Mouse (Mus musculus) embryonic facial prominence, embryonic 13.5 days (tissue): ENCODE results near the gene Stk32b. TPM values are rescaled to one million over a fixed set of nuclear protein-coding genes. Genes with fewer than 3 reads are reported as not detected.

Experiments
- ATAC-seq: fragments of 200-750 bp; cut with Nextera tagmentation; 2 replicates; pipeline ENCODE4 v1.8.0; 2017; ENCODE audit warnings: low read depth; ENCODE audit not compliant: insufficient number of reproducible peaks, insufficient read depth, low FRiP score, low TSS enrichment
- H3K27ac ChIP-seq: fragments of 300-500 bp; sonication (generic); 2 replicates; pipeline ENCODE4 v1.5.1; 2015; ENCODE audit warnings: moderate library complexity, mild to moderate bottlenecking, inconsistent platforms
- H3K27me3 ChIP-seq: fragments of 300-500 bp; sonication (generic); 2 replicates; pipeline ENCODE4 v1.6.1; 2015; ENCODE audit warnings: mild to moderate bottlenecking, inconsistent platforms
- H3K36me3 ChIP-seq: fragments of 300-500 bp; sonication (generic); 2 replicates; pipeline ENCODE4 v1.6.1; 2015; ENCODE audit warnings: mild to moderate bottlenecking, inconsistent platforms
- H3K4me1 ChIP-seq: fragments of 300-500 bp; sonication (generic); 2 replicates; pipeline ENCODE4 v1.6.1; 2015; ENCODE audit warnings: inconsistent platforms
- H3K4me2 ChIP-seq: fragments of 300-500 bp; sonication (generic); 2 replicates; pipeline ENCODE4 v1.6.1; 2015; ENCODE audit warnings: moderate library complexity, mild to moderate bottlenecking, inconsistent platforms
- H3K4me3 ChIP-seq: fragments of 300-500 bp; sonication (generic); 2 replicates; pipeline ENCODE4 v1.5.1; 2015; ENCODE audit warnings: mild to moderate bottlenecking, inconsistent platforms
- H3K9ac ChIP-seq: fragments of 300-500 bp; sonication (generic); 2 replicates; pipeline ENCODE4 v1.6.1; 2015; ENCODE audit warnings: mild to moderate bottlenecking, inconsistent platforms
- H3K9me3 ChIP-seq: fragments of 300-500 bp; sonication (generic); 2 replicates; pipeline ENCODE4 v1.6.1; 2016; ENCODE audit warnings: inconsistent platforms
- WGBS: fragments of 180-500 bp; shearing (Covaris S2); methylation state at CpG from one replicate; pipeline ENCODE4 v1.1.7; 2015; ENCODE audit warnings: mixed read lengths; 5-methylcytosine and 5-hydroxymethylcytosine counted together
- polyA plus RNA-seq: library from polyadenylated mRNA; unstranded; fragments of >200 nt; fragmentation: Nextera tagmentation; extraction: Ambion mirVana; gene quantifications from 2 replicates; pipeline ENCODE4 v1.2.1, GENCODE M21; 2015

Gene Stk32b
- polyA plus RNA-seq, 1 experiment from 2014 or later = 5.5 TPM

DNA sequence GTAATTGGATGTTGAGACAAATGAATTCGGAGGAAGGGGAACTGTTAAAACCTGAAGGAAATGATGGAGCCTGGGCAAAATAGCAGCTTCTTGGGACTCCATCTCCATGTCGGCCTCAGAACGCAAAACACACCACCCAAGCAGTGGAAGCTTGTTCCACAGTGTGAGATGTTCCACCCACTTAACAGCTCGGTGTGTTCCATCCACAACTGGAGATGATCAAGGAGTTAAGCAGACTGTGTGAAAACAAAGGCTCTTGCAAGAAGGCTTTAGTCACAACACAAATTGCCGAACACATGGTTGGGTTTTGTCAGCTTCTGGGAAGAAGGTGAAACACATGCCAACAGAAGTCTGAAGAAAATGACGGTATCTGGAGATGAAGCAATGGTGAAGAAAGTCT, 59.2 kb downstream of the Stk32b start:
- Histone ChIP-seq H3K4me2 (no peak overlapping the region), H3K36me3 (no peaks in the 10 kb centered on the region), H3K9me3 (no peaks in the 10 kb centered on the region), H3K27me3 (no peaks in the 10 kb centered on the region), H3K4me3 (no peak overlapping the region), H3K27ac (no peak overlapping the region), H3K4me1 (no peaks in the 10 kb centered on the region), H3K9ac (no peak overlapping the region)
- WGBS = 85% methylated on average over 6 of the region's 6 CpGs
- ATAC-seq = no peak

DNA sequence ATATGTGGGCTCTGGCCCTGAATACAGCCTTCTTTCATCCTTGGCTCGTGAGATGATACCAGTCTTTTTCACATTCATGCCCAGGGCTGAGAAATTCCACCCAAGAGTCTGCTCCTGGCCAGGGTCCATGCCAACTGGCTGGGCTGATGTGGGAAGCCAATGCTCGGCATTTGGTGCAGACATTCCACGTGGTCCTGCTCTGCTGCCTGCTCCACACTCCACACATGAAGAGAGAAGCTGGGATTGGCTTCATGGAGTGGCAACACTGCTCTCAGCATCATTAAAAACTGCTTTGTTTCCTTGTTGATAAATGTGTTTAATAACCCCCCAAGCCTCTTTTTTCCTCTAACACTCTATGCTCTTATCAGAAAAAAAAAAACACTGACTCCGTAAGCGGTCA, 61.8 kb downstream of the Stk32b start:
- Histone ChIP-seq H3K4me3 (no peak overlapping the region), H3K27me3 (no peaks in the 10 kb centered on the region), H3K27ac (no peak overlapping the region), H3K4me1 (no peaks in the 10 kb centered on the region), H3K36me3 (no peaks in the 10 kb centered on the region), H3K9me3 (no peaks in the 10 kb centered on the region), H3K4me2 (no peak overlapping the region), H3K9ac (no peak overlapping the region)
- 83% methylated on average over 5 of the region's 5 CpGs for WGBS
- ATAC-seq = no peak

DNA sequence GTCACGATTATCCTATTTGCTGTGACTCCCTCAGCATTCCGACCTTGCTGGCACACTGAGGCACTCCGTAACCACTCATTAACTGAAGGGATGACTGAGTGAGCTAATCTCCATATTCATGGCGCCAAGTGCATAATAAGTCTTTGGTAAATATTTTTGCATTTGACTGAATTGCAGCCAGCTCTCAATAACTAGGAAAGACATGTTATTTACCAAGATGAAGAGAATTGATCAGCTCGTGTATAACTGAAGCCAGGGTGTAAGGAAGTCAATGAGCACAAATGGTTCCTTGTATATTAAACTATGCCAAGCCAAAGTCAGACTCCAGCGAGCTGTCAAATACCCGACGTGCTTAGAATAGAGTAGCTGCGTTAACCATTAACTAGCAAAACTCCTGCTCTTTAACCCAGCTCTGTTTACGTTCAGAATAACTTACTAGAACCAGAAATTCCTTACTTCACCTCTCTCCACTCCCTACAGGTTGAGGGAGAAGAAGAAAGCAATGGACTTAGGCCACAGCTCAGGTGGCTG, 66.2 kb downstream of the Stk32b start:
- Histone ChIP-seq H3K27ac (no peak overlapping the region), H3K4me1 (no peaks in the 10 kb centered on the region), H3K9me3 (0 out of 2 replicates have a peak, but pooled peaks cover 3% of the 10 kb centered on the region), H3K4me2 (no peak overlapping the region), H3K36me3 (no peaks in the 10 kb centered on the region), H3K27me3 (no peaks in the 10 kb centered on the region), H3K4me3 (no peak overlapping the region), H3K9ac (no peak overlapping the region)
- 72% methylated on average over 10 of the region's 10 CpGs for WGBS
- ATAC-seq = no peak

GRCm38 (mm10) chr5:37650089-37650601, 66.8 kb downstream of the Stk32b start:
- Histone ChIP-seq H3K4me2 (no peak overlapping the region), H3K4me1 (no peaks in the 10 kb centered on the region), H3K4me3 (no peak overlapping the region), H3K9ac (no peak overlapping the region), H3K27me3 (no peaks in the 10 kb centered on the region), H3K9me3 (0 out of 2 replicates have a peak, but pooled peaks cover 3% of the 10 kb centered on the region), H3K27ac (no peak overlapping the region), H3K36me3 (no peaks in the 10 kb centered on the region)
- 74% methylated on average over 1 of the region's 1 CpGs for WGBS
- ATAC-seq = no peak

DNA sequence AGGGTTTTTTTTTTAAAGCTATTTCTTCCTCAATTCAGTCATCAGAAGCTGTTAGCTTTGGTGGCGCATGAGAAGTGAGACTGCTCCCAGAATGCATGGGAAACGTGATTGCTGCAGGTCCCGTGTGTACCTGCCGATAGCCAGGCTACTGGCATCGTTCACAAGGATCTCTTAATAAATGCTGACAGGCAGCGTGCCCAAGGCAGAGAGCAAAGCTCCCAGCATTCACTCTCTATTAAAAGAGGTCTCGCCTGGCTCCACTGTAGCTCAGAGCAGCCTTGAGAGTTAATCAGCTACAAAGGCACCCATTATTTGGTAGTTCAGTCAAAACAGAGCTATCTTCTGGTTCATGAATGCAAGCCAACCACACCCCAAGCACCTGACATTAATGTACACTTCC, 72.9 kb downstream of the Stk32b start:
- no peak for ATAC-seq
- Histone ChIP-seq H3K36me3 (no peaks in the 10 kb centered on the region), H3K4me2 (no peak overlapping the region), H3K9me3 (0 out of 2 replicates have a peak, but pooled peaks cover 3% of the 10 kb centered on the region), H3K4me1 (no peaks in the 10 kb centered on the region), H3K4me3 (no peak overlapping the region), H3K27ac (no peak overlapping the region), H3K9ac (no peak overlapping the region), H3K27me3 (no peaks in the 10 kb centered on the region)
- WGBS = 78% methylated on average over 7 of the region's 7 CpGs

DNA sequence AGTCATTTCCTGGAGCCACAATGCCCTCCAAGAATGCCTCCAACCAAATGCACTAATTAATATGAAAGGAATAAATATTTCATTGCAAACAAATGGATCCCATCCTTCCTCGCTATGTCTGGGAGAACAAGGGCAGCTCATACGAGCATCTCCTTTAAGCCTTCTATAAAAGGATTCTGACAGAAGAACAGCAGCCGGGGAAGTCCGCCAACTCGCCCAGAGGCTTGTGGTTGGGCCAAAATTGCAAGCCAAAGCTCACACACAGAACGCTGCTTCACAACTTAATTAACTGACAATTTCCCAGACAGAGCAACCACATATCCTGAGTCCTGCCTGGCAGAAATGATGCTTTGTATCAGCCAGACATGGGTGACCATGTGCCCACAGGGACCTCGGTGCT, 74.5 kb downstream of the Stk32b start:
- Histone ChIP-seq H3K4me1 (no peaks in the 10 kb centered on the region), H3K9me3 (no peaks in the 10 kb centered on the region), H3K36me3 (no peaks in the 10 kb centered on the region), H3K27ac (no peak overlapping the region), H3K4me3 (no peak overlapping the region), H3K4me2 (no peak overlapping the region), H3K9ac (no peak overlapping the region), H3K27me3 (no peaks in the 10 kb centered on the region)
- WGBS = 75% methylated on average over 7 of the region's 7 CpGs
- no peak for ATAC-seq

DNA sequence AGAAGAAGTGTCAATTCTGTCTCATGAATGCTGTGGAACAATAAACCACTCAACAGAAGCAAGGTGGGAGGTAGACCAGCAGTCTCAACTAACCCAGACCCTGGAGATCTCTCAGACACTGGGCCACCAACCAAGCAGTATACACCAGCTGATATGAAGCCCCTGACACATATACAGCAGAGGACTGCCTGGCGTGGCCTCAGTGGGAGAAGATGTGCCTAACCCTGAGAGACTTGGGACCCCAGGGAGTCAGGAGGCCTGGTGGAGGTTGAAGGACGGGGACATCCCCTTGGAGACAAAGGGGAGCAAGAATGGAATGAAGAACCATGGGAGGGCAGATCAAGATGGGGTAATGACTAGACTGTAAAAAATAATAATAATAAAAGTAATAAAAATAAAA, 82.2 kb downstream of the Stk32b start:
- Histone ChIP-seq H3K4me1 (no peaks in the 10 kb centered on the region), H3K9me3 (peaks cover 4% of the 10 kb centered on the region; the same call in 1 of the 2 replicates), H3K36me3 (no peaks in the 10 kb centered on the region), H3K9ac (no peak overlapping the region), H3K27me3 (no peaks in the 10 kb centered on the region), H3K27ac (no peak overlapping the region), H3K4me3 (no peak overlapping the region), H3K4me2 (no peak overlapping the region)
- WGBS = 73% methylated on average over 2 of the region's 2 CpGs
- ATAC-seq = no peak

- no peak for ATAC-seq
- no peak overlapping the region for H3K4me2 ChIP-seq
- H3K9me3 ChIP-seq = peaks cover 4% of the 10 kb centered on the region; the same call in 1 of the 2 replicates
- 88% methylated on average over 8 of the region's 8 CpGs for WGBS
- no peak overlapping the region for H3K9ac ChIP-seq
- no peak overlapping the region for H3K4me3 ChIP-seq
- no peaks in the 10 kb centered on the region for H3K36me3 ChIP-seq
- no peak overlapping the region for H3K27ac ChIP-seq
- H3K4me1 ChIP-seq = no peaks in the 10 kb centered on the region
- no peaks in the 10 kb centered on the region for H3K27me3 ChIP-seq
These were observed 89.4 kb downstream of the Stk32b start for GRCm38 (mm10) chr5:37627437-37628163.

GRCm38 (mm10) chr5:37611874-37612273, 105.1 kb downstream of the Stk32b start:
- no peaks in the 10 kb centered on the region for H3K36me3 ChIP-seq
- H3K27ac ChIP-seq = no peak overlapping the region
- WGBS = 91% methylated on average over 1 of the region's 1 CpGs
- no peak overlapping the region for H3K9ac ChIP-seq
- H3K4me3 ChIP-seq = no peak overlapping the region
- no peaks in the 10 kb centered on the region for H3K9me3 ChIP-seq
- no peaks in the 10 kb centered on the region for H3K27me3 ChIP-seq
- no peaks in the 10 kb centered on the region for H3K4me1 ChIP-seq
- no peak for ATAC-seq
- H3K4me2 ChIP-seq = no peak overlapping the region

DNA sequence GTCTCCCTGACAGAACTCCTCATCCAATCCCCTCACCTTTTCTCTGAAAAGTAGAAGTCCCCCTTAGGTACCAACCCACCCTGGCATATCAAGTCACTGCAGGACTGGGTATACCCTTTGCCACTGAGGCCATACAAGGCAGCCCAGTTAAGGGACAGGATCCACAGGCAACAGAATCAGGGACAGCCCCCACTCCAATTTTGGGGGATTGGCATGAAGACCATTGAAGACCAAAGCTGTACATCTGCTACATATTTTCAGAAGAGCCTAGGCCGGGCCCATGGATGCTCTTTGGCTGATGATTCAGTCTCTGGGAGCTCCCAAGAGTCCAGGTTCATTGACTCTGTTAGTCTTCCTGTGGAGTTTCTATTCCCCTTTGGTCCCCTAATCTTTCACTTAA, 117.4 kb downstream of the Stk32b start:
- no peaks in the 10 kb centered on the region for H3K36me3 ChIP-seq
- 83% methylated on average over 1 of the region's 1 CpGs for WGBS
- no peak overlapping the region for H3K4me2 ChIP-seq
- no peak overlapping the region for H3K27ac ChIP-seq
- H3K4me1 ChIP-seq = no peaks in the 10 kb centered on the region
- H3K9ac ChIP-seq = no peak overlapping the region
- no peak for ATAC-seq
- no peak overlapping the region for H3K4me3 ChIP-seq
- H3K27me3 ChIP-seq = no peaks in the 10 kb centered on the region
- peaks cover 4% of the 10 kb centered on the region; the same call in 1 of the 2 replicates for H3K9me3 ChIP-seq

DNA sequence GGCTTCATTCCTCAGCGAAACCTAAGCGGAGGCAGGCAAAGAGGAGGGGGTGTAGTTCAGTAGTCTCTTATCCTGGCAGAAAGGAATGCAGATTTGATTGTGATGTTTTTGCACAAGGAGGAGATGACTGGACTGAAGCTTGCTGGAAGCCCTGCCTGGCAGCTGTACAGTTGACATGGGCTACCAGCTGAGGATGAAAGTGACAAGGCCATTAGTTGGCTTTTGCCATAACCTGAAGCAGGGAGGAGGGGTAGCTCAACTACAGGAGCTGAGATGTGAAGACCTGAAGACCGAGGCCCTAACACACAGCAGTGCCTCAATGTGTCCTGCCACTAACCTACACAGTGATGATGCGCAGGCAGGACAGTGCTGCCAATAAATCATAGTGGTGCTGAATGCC, 118.7 kb downstream of the Stk32b start:
- 90% methylated on average over 4 of the region's 4 CpGs for WGBS
- no peak for ATAC-seq
- no peaks in the 10 kb centered on the region for H3K36me3 ChIP-seq

DNA sequence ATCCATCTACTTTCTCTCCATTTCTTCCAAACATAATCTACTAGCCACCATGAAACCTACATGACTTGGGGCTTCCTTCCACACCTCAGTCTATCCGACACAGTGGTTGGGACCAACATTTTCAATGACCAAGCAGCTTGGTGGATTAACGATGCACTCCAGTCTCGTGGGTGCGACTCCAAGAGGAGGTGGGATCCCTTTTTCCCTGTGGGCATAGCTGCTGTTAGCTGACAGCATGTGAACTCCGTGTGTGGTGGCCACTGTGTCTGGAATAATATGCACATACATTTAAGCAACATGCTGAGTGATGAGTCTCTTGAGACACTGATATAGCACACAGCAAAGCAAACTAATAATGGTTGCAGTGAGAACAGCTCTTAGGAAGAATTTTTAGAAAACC, 124.6 kb downstream of the Stk32b start:
- 78% methylated on average over 5 of the region's 5 CpGs for WGBS
- Histone ChIP-seq H3K4me3 (no peak overlapping the region), H3K27me3 (no peaks in the 10 kb centered on the region), H3K4me1 (no peaks in the 10 kb centered on the region), H3K36me3 (no peaks in the 10 kb centered on the region), H3K4me2 (no peak overlapping the region), H3K9ac (no peak overlapping the region), H3K9me3 (no peaks in the 10 kb centered on the region), H3K27ac (no peak overlapping the region)
- no peak for ATAC-seq

More for the DNA sequence above, 118.7 kb downstream of the Stk32b start:
- Histone ChIP-seq H3K4me2 (no peak overlapping the region), H3K4me3 (no peak overlapping the region), H3K4me1 (no peaks in the 10 kb centered on the region), H3K9ac (no peak overlapping the region), H3K27me3 (no peaks in the 10 kb centered on the region), H3K9me3 (peaks cover 4% of the 10 kb centered on the region; the same call in 1 of the 2 replicates), H3K27ac (no peak overlapping the region)
